Mouse (Mus musculus) megakaryocyte, embryonic 14.5 days (primary cell): ENCODE results near the gene Slc35e4.

Experiments used
- FLI1 ChIP-seq: IDR thresholded peaks from 2 replicates; pipeline ENCODE4 v1.6.1; 2012; ENCODE audit warnings: low read length, inconsistent platforms, mixed read lengths
- GATA1 ChIP-seq: IDR thresholded peaks from 3 replicates; pipeline ENCODE4 v1.6.1; 2012; ENCODE audit warnings: mixed read lengths, low read length, inconsistent platforms, borderline replicate concordance

GRCm38 (mm10) chr11:3893970-3894369 lies 20.5 kb downstream of the Slc35e4 start:
- TF ChIP-seq FLI1 (no peak), GATA1 (no peak)
